Mouse (Mus musculus) forebrain, postnatal 0 days (tissue): ENCODE results near the gene Samt3. TPM values are rescaled to one million over a fixed set of nuclear protein-coding genes. Genes with fewer than 3 reads are reported as not detected.

Source experiments
- ATAC-seq: fragments of 200-750 bp; cut with Nextera tagmentation; 2 replicates; pipeline ENCODE4 v1.8.0; 2017; ENCODE audit warnings: mild to moderate bottlenecking, moderate library complexity
- DNase-seq: peaks from one replicate; pipeline ENCODE4 v3.0.0-alpha.2; 2015
- H3K27ac ChIP-seq: fragments of 300-500 bp; sonication (generic); 2 replicates; pipeline ENCODE4 v1.5.1; 2014; ENCODE audit warnings: low read depth, mild to moderate bottlenecking, antibody characterized with exemption, low read length, moderate library complexity, mixed read lengths
- H3K27me3 ChIP-seq: fragments of 300-500 bp; sonication (generic); 2 replicates; pipeline ENCODE4 v1.6.1; 2014; ENCODE audit warnings: mild to moderate bottlenecking, low read length, mixed read lengths; ENCODE audit not compliant: insufficient read depth
- H3K36me3 ChIP-seq: fragments of 300-500 bp; sonication (generic); 2 replicates; pipeline ENCODE4 v1.6.1; 2014; ENCODE audit warnings: mild to moderate bottlenecking, moderate library complexity; ENCODE audit not compliant: insufficient read depth
- H3K4me1 ChIP-seq: fragments of 300-500 bp; sonication (generic); 2 replicates; pipeline ENCODE4 v1.6.1; 2014; ENCODE audit warnings: antibody characterized with exemption; ENCODE audit not compliant: insufficient read depth
- H3K4me2 ChIP-seq: fragments of 300-500 bp; sonication (generic); 2 replicates; pipeline ENCODE4 v1.6.1; 2014; ENCODE audit warnings: low read depth, mild to moderate bottlenecking, moderate library complexity
- H3K4me3 ChIP-seq: fragments of 300-500 bp; sonication (generic); 2 replicates; pipeline ENCODE4 v1.5.1; 2014; ENCODE audit warnings: low read depth, low read length, mixed read lengths
- H3K9ac ChIP-seq: fragments of 300-500 bp; sonication (generic); 2 replicates; pipeline ENCODE4 v1.6.1; 2014; ENCODE audit warnings: mild to moderate bottlenecking
- H3K9me3 ChIP-seq: fragments of 300-500 bp; sonication (generic); 2 replicates; pipeline ENCODE4 v1.6.1; 2016; ENCODE audit warnings: low read length
- CTCF ChIP-seq: sonication (generic); IDR thresholded peaks from 2 replicates; pipeline ENCODE4 v1.5.1; 2016; ENCODE audit warnings: antibody characterized with exemption, control low read depth, low read depth
- WGBS: fragments of 180-500 bp; shearing (Covaris S2); extraction: QIAGEN DNeasy Blood & Tissue Kit; methylation state at CpG from one replicate; pipeline ENCODE4 v1.1.7; 2014; 5-methylcytosine and 5-hydroxymethylcytosine counted together
- polyA plus RNA-seq: library from polyadenylated mRNA; unstranded; fragments of >200 nt; fragmentation: Nextera tagmentation; extraction: Ambion mirVana; gene quantifications from 2 replicates; pipeline ENCODE4 v1.2.1, GENCODE M21; 2015
- total RNA-seq: library from RNA; depleted of rRNA; stranded (reverse); fragments of >200 nt; gene quantifications from 2 replicates; pipeline ENCODE4 v1.2.3, GENCODE M21; 2014; rRNA removed

Gene Samt3
- not detected in 2 replicates for total RNA-seq
- not detected in 2 replicates for polyA plus RNA-seq

DNA sequence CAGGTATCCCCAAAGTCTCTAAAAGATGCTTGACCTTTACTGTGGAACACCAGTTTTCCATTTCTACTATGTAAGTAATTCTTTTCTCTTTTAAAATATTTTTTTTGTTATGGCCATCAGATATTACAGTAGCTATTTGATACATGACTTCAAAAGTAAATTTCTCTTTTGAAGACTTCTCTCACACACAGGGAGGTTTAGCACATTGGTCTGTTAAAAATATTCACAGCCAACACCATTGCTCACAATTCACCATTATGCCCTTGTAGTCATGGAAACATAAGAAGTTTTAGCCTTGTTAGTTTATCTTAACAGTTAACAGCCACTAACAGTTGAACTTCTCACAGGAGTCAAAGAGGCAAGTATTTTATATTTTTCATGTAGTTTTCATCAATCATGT, at the start of gene Samt3:
TSS of gene Samt3 (plus strand) at position 301 of the 400 bp plus-strand sequence.
- H3K9ac ChIP-seq = no peak within 1 kb of the TSS

DNA sequence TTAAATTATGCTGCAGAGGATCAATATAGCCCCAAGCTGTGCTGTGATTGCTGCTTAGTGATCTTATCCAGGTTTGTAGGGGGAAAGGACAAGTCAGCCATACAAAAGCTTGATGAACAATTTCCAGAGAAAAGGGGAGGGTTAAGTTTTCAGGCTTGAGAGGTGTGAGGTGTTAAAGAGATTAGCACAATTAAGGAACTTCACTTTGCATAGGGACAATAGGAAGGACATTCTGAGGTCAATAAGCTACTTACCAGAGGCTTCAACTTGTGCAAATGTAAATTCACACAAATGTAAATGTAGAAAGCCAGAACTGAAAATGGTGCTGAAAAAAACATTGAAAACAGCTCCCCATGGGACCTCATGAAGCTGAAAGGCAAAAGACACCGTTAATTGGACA, 27.4 kb upstream of the Samt3 start:
- WGBS = 44% methylated on average over 1 of the region's 1 CpGs
- TF ChIP-seq CTCF = no peak
- Histone ChIP-seq H3K27ac (no peak overlapping the region), H3K4me1 (no peaks in the 10 kb centered on the region), H3K36me3 (no peaks in the 10 kb centered on the region), H3K4me2 (no peak overlapping the region), H3K4me3 (no peak overlapping the region), H3K9ac (no peak overlapping the region), H3K9me3 (no peaks in the 10 kb centered on the region), H3K27me3 (no peaks in the 10 kb centered on the region)
- ATAC-seq (no peak), DNase-seq (no peak)

More for the DNA sequence above, at the start of gene Samt3:
- Histone ChIP-seq H3K4me3 (no peak within 1 kb of the TSS), H3K4me1 (no peaks in the 10 kb centered on the region), H3K4me2 (no peak within 1 kb of the TSS), H3K36me3 (no peaks in the 10 kb centered on the region), H3K27me3 (no peaks in the 10 kb centered on the region), H3K27ac (no peak within 1 kb of the TSS), H3K9me3 (no peaks in the 10 kb centered on the region)
- no peak for TF ChIP-seq CTCF
- no peak for ATAC-seq
- DNase-seq = no peak

DNA sequence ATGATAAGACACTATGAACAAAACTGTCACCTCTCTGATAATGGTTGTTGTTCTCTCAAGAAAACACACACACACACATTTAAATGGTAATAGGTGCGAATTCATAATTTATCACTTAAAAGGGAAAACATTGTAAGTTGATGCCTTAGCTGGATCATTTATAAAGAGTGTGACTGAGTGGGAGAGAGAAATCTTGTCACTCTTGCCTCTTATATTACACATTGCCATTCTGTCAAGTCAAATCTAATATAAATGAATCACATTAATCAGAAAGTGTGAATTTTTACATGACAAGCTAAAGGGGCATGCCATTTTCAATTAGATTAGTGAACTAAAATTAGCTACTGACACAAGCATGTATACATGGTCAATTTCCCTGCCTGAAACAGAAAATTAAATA, 44.7 kb downstream of the Samt3 start:
- Histone ChIP-seq H3K36me3 (no peaks in the 10 kb centered on the region), H3K4me3 (no peak overlapping the region), H3K4me2 (no peak overlapping the region), H3K27ac (no peak overlapping the region), H3K9me3 (no peaks in the 10 kb centered on the region), H3K9ac (no peak overlapping the region), H3K4me1 (no peaks in the 10 kb centered on the region), H3K27me3 (no peaks in the 10 kb centered on the region)
- DNase-seq = no peak
- ATAC-seq = no peak
- no peak for TF ChIP-seq CTCF
- WGBS = 73% methylated on average over 1 of the region's 1 CpGs

Other genes with a start within 250 kb of the Samt3 start
- gene 5430427O19Rik, start 173.8 kb upstream of the Samt3 start, total RNA-seq = 0.14 TPM in 1 of 2 replicates, not detected in the other
- gene 5430427O19Rik, start 173.8 kb upstream of the Samt3 start, polyA plus RNA-seq = 0.06 TPM in 1 of 2 replicates, not detected in the other
- 1.2 TPM in 2 replicates for gene Nr0b1, start 147.6 kb downstream of the Samt3 start, total RNA-seq
- gene Nr0b1, start 147.6 kb downstream of the Samt3 start, polyA plus RNA-seq = 0.50 and 0.65 TPM in 2 replicates